Mouse (Mus musculus) MEL (cell line): ENCODE results near the gene Olfr70.

ENCODE experiments used
- CTCF ChIP-seq, 3 experiments: IDR thresholded peaks in 2 of 3; conservative IDR thresholded peaks in 1 of 3; 2 replicates each; pipeline ENCODE4 v1.5.1; 2011 to 2012; ENCODE audit warnings: low read length in 3 of 3, low read depth in 2 of 3, mild to moderate bottlenecking in 2 of 3, improper control_type of control experiment in 1 of 3, inconsistent platforms in 1 of 3, mixed read lengths in 1 of 3, moderate library complexity in 1 of 3; ENCODE audit not compliant: control insufficient read depth in 1 of 3, insufficient read depth in 1 of 3, poor library complexity in 1 of 3, severe bottlenecking in 1 of 3
- EP300 ChIP-seq, 2 experiments: IDR thresholded peaks; 2 replicates each; pipeline ENCODE4 v1.6.1; 2011; ENCODE audit warnings: improper control_type of control experiment in 2 of 2, low read length in 2 of 2, low read depth in 1 of 2, mild to moderate bottlenecking in 1 of 2
- ETS1 ChIP-seq: IDR thresholded peaks from 2 replicates; pipeline ENCODE4 v1.6.1; 2012; ENCODE audit warnings: low read depth, mild to moderate bottlenecking, inconsistent platforms, low read length, improper control_type of control experiment, moderate library complexity
- MAFK ChIP-seq: IDR thresholded peaks from 2 replicates; pipeline ENCODE4 v1.6.1; 2011; ENCODE audit warnings: low read depth, mild to moderate bottlenecking, low read length, improper control_type of control experiment, borderline replicate concordance
- MEF2A ChIP-seq: IDR thresholded peaks from 2 replicates; pipeline ENCODE4 v1.6.1; 2014; ENCODE audit warnings: low read depth, mild to moderate bottlenecking, inconsistent platforms, low read length, improper control_type of control experiment; ENCODE audit not compliant: poor library complexity, insufficient replicate concordance, severe bottlenecking; ENCODE audit errors: extremely low read depth
- MYB ChIP-seq: IDR thresholded peaks from 2 replicates; pipeline ENCODE4 v1.6.1; 2011; ENCODE audit warnings: mild to moderate bottlenecking, low read depth, low read length, improper control_type of control experiment
- NELFE ChIP-seq: IDR thresholded peaks from 2 replicates; pipeline ENCODE4 v1.6.1; 2011; ENCODE audit warnings: low read depth, low read length, improper control_type of control experiment
- NRF1 ChIP-seq: IDR thresholded peaks from 2 replicates; pipeline ENCODE4 v1.6.1; 2014; ENCODE audit warnings: low read depth, mild to moderate bottlenecking, inconsistent platforms, low read length, improper control_type of control experiment, moderate library complexity; ENCODE audit not compliant: poor library complexity, insufficient read depth, severe bottlenecking
- POLR2AphosphoS2 ChIP-seq: IDR thresholded peaks from 2 replicates; pipeline ENCODE4 v1.6.1; 2011; ENCODE audit warnings: low read length, improper control_type of control experiment
- USF2 ChIP-seq, 2 experiments: IDR thresholded peaks; 2 replicates each; pipeline ENCODE4 v1.6.1; 2011 to 2012; ENCODE audit warnings: improper control_type of control experiment in 2 of 2, low read length in 2 of 2, borderline replicate concordance in 1 of 2, inconsistent platforms in 1 of 2, low read depth in 1 of 2, mild to moderate bottlenecking in 1 of 2; ENCODE audit not compliant: insufficient read depth in 1 of 2

DNA sequence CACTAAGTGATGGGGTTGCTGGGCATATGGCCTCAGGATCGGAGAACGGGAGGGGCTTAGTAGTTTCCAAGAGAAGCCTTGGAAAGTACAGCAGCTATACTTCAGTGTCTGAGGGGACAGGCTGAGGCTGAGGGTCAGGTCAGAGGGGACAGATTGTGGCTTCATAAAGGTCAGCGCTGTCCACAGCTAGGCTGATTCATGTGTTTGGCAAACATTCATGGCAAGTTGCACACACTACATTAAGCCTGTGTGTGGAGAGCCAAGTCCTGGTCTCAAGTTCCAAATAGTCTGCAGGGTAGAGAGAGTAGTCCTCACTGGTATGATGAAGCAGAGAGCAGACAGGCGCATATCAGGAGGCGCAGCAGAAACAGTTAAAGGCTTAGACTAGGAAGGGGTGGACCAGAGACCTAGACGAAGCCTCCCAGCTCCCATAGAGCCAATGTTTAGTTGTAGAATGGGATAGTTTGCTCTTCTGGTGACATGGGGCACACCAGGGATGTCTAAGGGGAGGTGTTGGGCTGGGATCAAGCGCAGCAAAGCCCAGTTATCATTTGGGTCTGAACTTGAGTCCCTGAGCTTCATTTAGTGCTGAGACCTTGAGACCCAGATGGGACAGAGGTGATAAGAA is 21.1 kb downstream of the Olfr70 start:
- TF ChIP-seq CTCF (IDR thresholded peaks at IDR 0.05 in 2 of 3, conservative IDR thresholded peaks at IDR 0.05 in 1 of 3; ENCODE audit: control insufficient read depth in 1 of 3, insufficient read depth in 1 of 3, low read depth in 2 of 3, low read length in 3 of 3, poor library complexity in 1 of 3, severe bottlenecking in 1 of 3) = no peak
- no peak for TF ChIP-seq MEF2A
- TF ChIP-seq ETS1 = no peak
- TF ChIP-seq EP300 (IDR thresholded peaks at IDR 0.05; ENCODE audit: low read depth in 1 of 2, low read length in 2 of 2) = no peak
- TF ChIP-seq NELFE = no peak
- TF ChIP-seq MYB = no peak
- TF ChIP-seq USF2 (IDR thresholded peaks at IDR 0.05; ENCODE audit: borderline replicate concordance in 1 of 2, insufficient read depth in 1 of 2, low read depth in 1 of 2, low read length in 2 of 2) = no peak
- no peak for TF ChIP-seq POLR2AphosphoS2
- TF ChIP-seq MAFK = no peak
- TF ChIP-seq NRF1 = no peak
